Mouse (Mus musculus) heart, embryonic 14.5 days (tissue): ENCODE data around the gene Rfc2. TPM values are rescaled to one million over a fixed set of nuclear protein-coding genes. Genes with fewer than 3 reads are reported as not detected.

Source experiments
- ATAC-seq: fragments of 200-750 bp; cut with Nextera tagmentation; 2 replicates; pipeline ENCODE4 v1.8.0; 2017; ENCODE audit warnings: low read depth, moderate TSS enrichment; ENCODE audit not compliant: insufficient number of reproducible peaks, insufficient read depth, low FRiP score
- H3K27ac ChIP-seq, 2 experiments: fragments of 200-500 bp in 1 of 2; fragments of 300-500 bp in 1 of 2; sonication (generic) in 1 of 2; replicated peaks in 1 of 2; 2 replicates each; pipeline ENCODE4 v1.5.1; 2012 to 2014; ENCODE audit warnings: low read depth in 2 of 2, low read length in 2 of 2, control low read depth in 1 of 2, mild to moderate bottlenecking in 1 of 2, mixed read lengths in 1 of 2; ENCODE audit not compliant: control insufficient read depth in 1 of 2, insufficient read depth in 1 of 2
- H3K27me3 ChIP-seq: fragments of 300-500 bp; sonication (generic); 2 replicates; pipeline ENCODE4 v1.6.1; 2014; ENCODE audit warnings: mild to moderate bottlenecking, low read length, control low read depth; ENCODE audit not compliant: control insufficient read depth, insufficient read depth
- H3K36me3 ChIP-seq: fragments of 300-500 bp; sonication (generic); 2 replicates; pipeline ENCODE4 v1.6.1; 2014; ENCODE audit warnings: mild to moderate bottlenecking, control low read depth, low read length, mixed read lengths; ENCODE audit not compliant: control insufficient read depth, insufficient read depth
- H3K4me1 ChIP-seq, 2 experiments: fragments of 200-500 bp in 1 of 2; fragments of 300-500 bp in 1 of 2; sonication (generic) in 1 of 2; 2 replicates each; pipeline ENCODE4 v1.6.1; 2012 to 2014; ENCODE audit warnings: low read length in 2 of 2, control low read depth in 1 of 2, mixed read lengths in 1 of 2; ENCODE audit not compliant: control insufficient read depth in 2 of 2, insufficient read depth in 2 of 2
- H3K4me2 ChIP-seq: fragments of 300-500 bp; sonication (generic); 2 replicates; pipeline ENCODE4 v1.6.1; 2014; ENCODE audit warnings: mild to moderate bottlenecking, low read length
- H3K4me3 ChIP-seq, 2 experiments: fragments of 200-500 bp in 1 of 2; fragments of 300-500 bp in 1 of 2; sonication (generic) in 1 of 2; 2 replicates each; pipeline ENCODE4 v1.5.1; 2012 to 2014; ENCODE audit warnings: low read length in 2 of 2, mild to moderate bottlenecking in 2 of 2, control low read depth in 1 of 2, low read depth in 1 of 2, moderate library complexity in 1 of 2; ENCODE audit not compliant: control insufficient read depth in 1 of 2, insufficient read depth in 1 of 2
- H3K9ac ChIP-seq: fragments of 300-500 bp; sonication (generic); 2 replicates; pipeline ENCODE4 v1.6.1; 2014; ENCODE audit warnings: mild to moderate bottlenecking, low read length
- H3K9me3 ChIP-seq: fragments of 300-500 bp; sonication (generic); 2 replicates; pipeline ENCODE4 v1.6.1; 2016; ENCODE audit warnings: low read length, control low read depth; ENCODE audit not compliant: control insufficient read depth
- WGBS: fragments of 180-500 bp; shearing (Covaris S2); extraction: QIAGEN DNeasy Blood & Tissue Kit; methylation state at CpG from one replicate; pipeline ENCODE4 v1.1.7; 2014; 5-methylcytosine and 5-hydroxymethylcytosine counted together
- polyA plus RNA-seq: library from polyadenylated mRNA; unstranded; fragments of >200 nt; fragmentation: Nextera tagmentation; extraction: Ambion mirVana; gene quantifications from 2 replicates; pipeline ENCODE4 v1.2.1, GENCODE M21; 2014

Rfc2 gene
- polyA plus RNA-seq, 1 experiment from 2014 or later, result 184 TPM

DNA sequence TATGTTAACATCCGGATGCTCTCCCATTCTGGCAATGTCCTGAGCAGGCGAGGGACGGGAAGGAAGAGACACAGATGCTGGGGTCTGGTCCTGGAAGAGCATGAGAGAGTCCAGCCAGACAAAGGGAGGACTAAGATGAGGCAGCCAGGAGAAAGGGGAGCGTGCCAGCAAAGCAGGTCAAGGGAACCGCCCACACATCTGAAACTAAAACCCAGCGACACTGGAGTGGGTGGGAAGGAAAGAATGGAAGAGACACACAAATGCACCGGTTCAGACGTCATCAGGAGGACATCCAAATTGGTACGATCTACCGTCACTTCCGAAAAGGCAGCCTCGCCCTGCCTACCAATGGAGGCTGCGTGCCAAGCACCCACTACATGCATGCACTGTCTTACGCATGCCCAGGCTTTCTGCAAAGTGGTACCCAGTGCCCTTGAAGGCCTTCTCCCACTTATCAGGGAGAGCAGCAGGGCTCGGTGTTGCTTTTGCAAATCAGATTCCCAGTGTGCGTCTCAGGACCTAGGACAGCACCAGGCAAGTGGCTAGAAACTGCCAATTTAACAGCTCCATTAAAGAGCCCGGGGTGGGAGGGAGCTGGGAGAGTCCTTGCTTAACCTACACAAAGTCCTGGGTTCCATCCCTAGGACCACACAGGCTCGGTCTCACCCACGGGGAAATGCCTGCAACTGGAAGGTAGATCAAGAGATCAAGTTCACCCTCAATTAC is 36.5 kb upstream of the Rfc2 start:
- no peak overlapping the region for H3K4me3 ChIP-seq
- H3K36me3 ChIP-seq, result no peaks in the 10 kb centered on the region; the same call in 1 of the 2 replicates
- H3K27me3 ChIP-seq, result no peaks in the 10 kb centered on the region
- 58% methylated on average over 19 of the region's 19 CpGs for WGBS
- ATAC-seq, result no peak
- no peak overlapping the region for H3K9ac ChIP-seq
- H3K4me2 ChIP-seq, result no peak overlapping the region
- no peak overlapping the region for H3K27ac ChIP-seq
- H3K4me1 ChIP-seq, result peaks cover 16 to 18% of the 10 kb centered on the region in 2 experiments; a peak in 3 of 4 replicates
- H3K9me3 ChIP-seq, result no peaks in the 10 kb centered on the region

DNA sequence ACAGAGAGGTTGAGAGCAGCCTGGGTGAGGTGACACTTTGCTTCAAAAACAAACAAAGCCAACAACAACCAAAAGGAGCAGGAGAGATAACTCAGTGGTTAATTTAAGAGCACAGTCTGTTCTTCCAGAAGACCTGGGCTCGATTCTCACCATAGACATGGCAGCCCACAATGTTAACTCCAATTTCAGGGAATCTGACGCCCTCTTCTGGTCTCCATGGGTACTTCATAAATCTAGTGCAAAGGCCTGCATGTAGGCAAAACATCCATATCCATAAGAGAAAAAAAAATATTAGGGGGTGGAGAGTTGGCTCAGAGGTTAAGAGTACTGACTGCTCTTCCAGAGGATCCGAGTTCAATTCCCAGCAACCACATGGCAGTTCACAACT is 35.9 kb upstream of the Rfc2 start:
- Histone ChIP-seq H3K4me2 (no peak overlapping the region), H3K9ac (no peak overlapping the region), H3K9me3 (no peaks in the 10 kb centered on the region), H3K27ac (no peak overlapping the region), H3K4me1 (peaks cover 13 to 14% of the 10 kb centered on the region in 2 experiments; a peak in 3 of 4 replicates), H3K36me3 (no peaks in the 10 kb centered on the region; the same call in 1 of the 2 replicates), H3K4me3 (no peak overlapping the region), H3K27me3 (no peaks in the 10 kb centered on the region)
- 45% methylated on average over 3 of the region's 3 CpGs for WGBS
- ATAC-seq, result no peak

DNA sequence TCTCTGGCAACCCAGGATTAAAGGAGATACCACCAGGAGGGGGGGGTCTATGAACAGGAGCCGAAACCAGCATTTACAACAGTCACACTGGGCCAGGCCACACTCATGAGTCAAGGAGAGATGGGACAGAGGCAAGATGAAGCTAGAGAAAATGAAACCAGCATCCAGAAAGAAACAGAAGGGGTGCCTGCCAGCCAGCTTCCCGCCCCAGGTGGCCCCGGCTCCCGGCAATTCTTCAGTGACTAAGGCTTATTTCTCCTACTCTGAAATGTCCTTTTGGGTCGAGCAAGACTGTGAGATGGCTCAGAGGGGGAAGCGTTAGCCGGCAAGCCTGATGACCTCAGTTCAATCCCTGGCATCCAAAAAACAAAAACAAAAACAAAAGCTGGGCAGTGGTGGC is 34.4 kb upstream of the Rfc2 start:
- peaks cover 3 to 7% of the 10 kb centered on the region in 2 experiments for H3K4me1 ChIP-seq
- H3K9me3 ChIP-seq, result no peaks in the 10 kb centered on the region
- no peak overlapping the region for H3K4me3 ChIP-seq
- no peak overlapping the region for H3K9ac ChIP-seq
- H3K27ac ChIP-seq, result no peak overlapping the region
- WGBS, result 79% methylated on average over 7 of the region's 7 CpGs
- ATAC-seq, result no peak
- H3K27me3 ChIP-seq, result no peaks in the 10 kb centered on the region
- no peaks in the 10 kb centered on the region; the same call in 1 of the 2 replicates for H3K36me3 ChIP-seq
- no peak overlapping the region for H3K4me2 ChIP-seq

DNA sequence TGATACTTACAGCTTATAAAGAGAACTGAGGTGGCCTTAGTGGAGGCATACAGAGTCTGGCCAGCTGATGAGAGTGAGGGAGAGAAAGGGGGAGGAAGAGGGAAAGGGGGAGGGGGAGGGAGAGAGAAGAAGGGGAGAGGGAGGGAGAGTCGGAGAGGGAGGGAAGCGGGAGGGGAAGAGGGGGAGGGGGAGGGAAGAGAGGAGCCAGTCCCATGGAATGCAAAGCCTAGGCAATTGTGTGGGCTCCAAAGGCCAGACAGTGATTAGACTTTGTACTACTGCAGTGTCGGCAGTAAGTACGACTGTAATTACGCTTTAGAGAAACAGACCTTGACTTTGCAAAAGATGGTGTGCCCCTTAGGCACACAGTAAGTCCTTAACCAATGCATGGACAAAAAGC is 32.9 kb upstream of the Rfc2 start:
- Histone ChIP-seq H3K4me2 (no peak overlapping the region), H3K4me1 (peaks cover 2 to 9% of the 10 kb centered on the region in 2 experiments; a peak in 3 of 4 replicates), H3K9me3 (no peaks in the 10 kb centered on the region), H3K9ac (no peak overlapping the region), H3K4me3 (no peak overlapping the region), H3K36me3 (no peaks in the 10 kb centered on the region; the same call in 1 of the 2 replicates), H3K27me3 (no peaks in the 10 kb centered on the region), H3K27ac (no peak overlapping the region)
- 46% methylated on average over 5 of the region's 5 CpGs for WGBS
- ATAC-seq, result no peak

DNA sequence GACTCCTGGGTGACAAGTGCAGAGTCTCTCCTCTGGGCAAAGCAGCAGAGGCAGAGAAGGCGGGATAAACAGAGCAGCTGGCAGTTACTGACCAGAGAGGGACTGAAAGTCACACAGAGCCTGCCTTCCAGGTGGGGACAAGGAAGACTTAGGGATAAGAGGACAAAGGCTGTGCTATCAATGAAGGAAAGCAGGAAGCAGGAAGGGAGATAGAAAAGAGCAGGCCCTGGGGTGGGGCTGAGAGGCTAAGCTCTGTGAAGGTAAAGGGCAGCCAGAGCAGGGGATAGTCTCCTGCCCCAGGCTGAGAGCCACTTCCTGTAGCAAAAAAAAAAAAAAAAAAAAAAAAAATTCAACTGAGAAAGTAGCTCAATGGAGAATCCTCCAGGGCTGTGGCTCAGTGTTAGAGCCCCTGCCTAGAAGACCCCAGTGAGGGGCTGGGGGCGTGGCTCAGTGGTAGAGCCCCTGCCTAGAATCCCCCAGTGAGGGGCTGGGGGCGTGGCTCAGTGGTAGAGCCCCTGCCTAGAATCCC is 31.5 kb upstream of the Rfc2 start:
- no peaks in the 10 kb centered on the region; the same call in 1 of the 2 replicates for H3K36me3 ChIP-seq
- 57% methylated on average over 2 of the region's 3 CpGs for WGBS
- ATAC-seq, result no peak
- no peak overlapping the region for H3K9ac ChIP-seq
- no peak overlapping the region for H3K4me3 ChIP-seq
- H3K4me1 ChIP-seq, result peaks cover 2 to 5% of the 10 kb centered on the region in 2 experiments; a peak in 3 of 4 replicates
- 0 out of 4 replicates have a peak overlapping the region, but pooled peaks of 1 of the 2 experiments have one; percentile 39 for H3K27ac ChIP-seq
- H3K27me3 ChIP-seq, result no peaks in the 10 kb centered on the region
- no peak overlapping the region for H3K4me2 ChIP-seq
- H3K9me3 ChIP-seq, result no peaks in the 10 kb centered on the region

DNA sequence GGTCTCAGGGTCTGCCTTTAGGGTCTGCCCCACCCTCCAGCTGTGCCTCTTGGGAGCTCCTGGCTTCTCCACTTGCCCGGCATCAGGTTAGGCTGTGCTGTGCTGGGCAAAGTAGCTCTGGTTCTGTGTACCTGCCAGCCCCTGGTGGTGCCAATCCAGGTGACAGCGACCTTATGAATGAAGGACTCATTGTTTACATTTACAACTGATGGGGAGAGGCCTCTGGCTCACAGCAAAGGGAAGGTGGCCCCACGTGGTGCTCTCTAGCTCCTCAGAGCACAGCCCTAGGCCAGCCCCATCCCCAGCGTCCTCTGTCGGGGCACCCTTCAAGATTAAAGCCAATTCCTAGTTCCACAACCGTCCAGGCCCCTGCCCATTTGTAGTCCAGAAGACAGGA is 30.3 kb upstream of the Rfc2 start:
- H3K27me3 ChIP-seq, result no peaks in the 10 kb centered on the region
- peaks cover 7 to 14% of the 10 kb centered on the region in 2 experiments for H3K4me1 ChIP-seq
- H3K4me3 ChIP-seq, result peak overlapping the region; percentile 73 to 86
- peak overlapping the region; percentile 77 for H3K9ac ChIP-seq
- H3K36me3 ChIP-seq, result no peaks in the 10 kb centered on the region
- H3K4me2 ChIP-seq, result peak overlapping the region; percentile 78
- WGBS, result 10% methylated on average over 6 of the region's 6 CpGs
- no peaks in the 10 kb centered on the region for H3K9me3 ChIP-seq
- no peak for ATAC-seq
- H3K27ac ChIP-seq, result peak overlapping the region; percentile 89 to 90; a peak in 2 of 4 replicates

DNA sequence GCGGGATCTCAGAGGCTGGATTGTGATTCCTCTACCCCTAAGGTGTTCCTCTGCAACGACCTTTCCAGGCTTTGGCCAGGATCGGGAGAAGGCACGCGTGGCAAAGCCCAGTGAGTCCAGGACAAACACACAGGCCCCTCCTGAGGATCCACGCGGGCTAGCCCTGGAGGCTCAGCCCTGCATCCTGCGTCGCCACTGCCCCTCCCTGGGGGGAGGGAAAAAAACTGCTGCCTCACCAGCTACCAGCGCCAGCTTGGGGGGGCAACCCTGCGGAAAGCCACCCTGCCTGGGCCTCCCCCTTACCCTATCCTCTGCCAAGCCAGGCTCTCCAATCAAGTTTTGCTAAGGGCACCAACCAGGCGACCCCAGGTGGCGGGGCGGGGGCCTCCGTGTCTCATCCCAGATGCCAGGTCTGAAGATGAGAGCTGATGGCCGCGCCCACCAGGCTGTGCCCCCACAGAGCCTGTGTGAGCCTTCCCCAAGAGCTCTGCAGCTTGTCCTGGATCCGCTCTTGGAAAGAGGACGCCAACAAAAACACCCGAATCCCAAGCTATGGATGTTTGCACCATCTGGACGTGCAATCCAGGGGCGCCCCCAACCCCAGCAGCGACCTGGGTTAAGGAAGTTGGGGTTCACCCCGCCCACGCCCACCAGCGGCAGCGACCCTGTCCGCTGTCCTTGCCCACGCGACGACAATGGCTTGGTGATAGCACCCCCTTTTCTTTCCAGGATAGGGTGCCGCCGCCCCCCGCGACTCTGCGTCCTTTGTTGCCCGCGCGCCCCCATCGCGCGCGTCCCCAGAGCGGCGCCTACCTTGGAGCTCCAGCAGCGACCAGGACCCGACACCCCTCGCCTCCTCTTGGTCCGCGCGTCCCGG is 29.7 kb upstream of the Rfc2 start:
- no peaks in the 10 kb centered on the region for H3K36me3 ChIP-seq
- peak; percentile 7; the same call in 1 of the 2 replicates for ATAC-seq
- H3K27ac ChIP-seq, result peak overlapping the region; percentile 89 to 90
- no peaks in the 10 kb centered on the region for H3K9me3 ChIP-seq
- peak overlapping the region; percentile 73 to 86 for H3K4me3 ChIP-seq
- no peaks in the 10 kb centered on the region for H3K27me3 ChIP-seq
- H3K9ac ChIP-seq, result peak overlapping the region; percentile 77
- peak overlapping the region; percentile 78 for H3K4me2 ChIP-seq
- 4% methylated on average over 52 of the region's 52 CpGs for WGBS
- peaks cover 7 to 16% of the 10 kb centered on the region in 2 experiments for H3K4me1 ChIP-seq
